In the genomic region with DNA sequence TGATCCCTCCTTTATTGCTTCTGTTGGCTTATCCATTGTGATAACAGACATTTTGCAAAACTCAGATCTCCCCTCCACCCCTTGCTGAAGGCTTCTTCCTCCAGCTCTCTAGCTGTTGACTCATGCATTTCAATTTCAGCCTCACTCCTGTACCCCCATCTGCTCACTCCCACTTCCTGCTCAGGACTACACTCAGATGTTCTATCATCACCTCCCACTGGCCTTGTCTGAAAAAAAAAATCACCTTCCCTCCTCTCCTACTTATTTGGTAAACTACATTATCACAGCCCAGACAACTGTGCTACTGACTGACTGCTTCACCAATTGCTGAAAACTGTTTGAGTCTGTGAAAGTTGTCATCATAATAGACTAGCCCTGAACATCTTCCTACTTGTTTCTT, we compare ENCODE assay signal across 14 mouse cellular contexts.
DNase-seq lines count a peak whose midpoint lies in the region.
"Had no signal": no experiment of that assay in that cellular context is flagged by ENCODE, and none has a peak within 500 bp of the region (broad histone marks: within the 10 kb centered on the region; RNA-seq: fewer than 3 reads in every experiment).

No protein-coding gene starts in this region.

- peak; percentile 60 to 75 for DNase-seq in left cerebral cortex, adult 18-20 months (ENCODE audit: low spot score in 2 of 2)
- no peak for DNase-seq in left cerebral cortex, postnatal 4 days
- DNase-seq in brain, adult 2 months (ENCODE audit: low read depth, low spot score) = peak; percentile 92
- DNase-seq in frontal cortex, postnatal 36 days (ENCODE audit: low spot score in 2 of 2) = peak; percentile 68 to 81
- DNase-seq in telencephalon, adult 2 months (ENCODE audit: low read depth, low spot score) = peak; percentile 93
- DNase-seq in T-cell, adult 2 months (ENCODE audit: low spot score) = no peak
- DNase-seq in kidney, adult 11 months = no peak
- DNase-seq: adrenal gland, postnatal 25 days; cerebellum, adult 18-20 months; cerebellum, postnatal 25 days; gastrocnemius, postnatal 25 days; lung, adult 2 months; lung, postnatal 4 days; retina, postnatal 1 day had no signal

- intact Hi-C loops in left cerebral cortex, postnatal 4 days (cut with DNase I) = no loop called here

Comparison
In these comparisons a context has a peak if more than half of its experiments do, and no peak if none do; other contexts are left out.
1. DNase-seq: peak in left cerebral cortex, adult 18-20 months (2 of 2), brain, adult 2 months (single experiment), frontal cortex, postnatal 36 days (2 of 2) and telencephalon, adult 2 months (single experiment); none in left cerebral cortex, postnatal 4 days (single experiment), T-cell, adult 2 months (single experiment) and kidney, adult 11 months (single experiment).